Mouse (Mus musculus) intestine, postnatal 0 days (tissue): Measurements from ENCODE around the gene Sox2. TPM values are rescaled to one million over a fixed set of nuclear protein-coding genes. Genes with fewer than 3 reads are reported as not detected.

Experiments
- ATAC-seq: fragments of 200-750 bp; cut with Nextera tagmentation; 2 replicates; pipeline ENCODE4 v1.8.0; 2017; ENCODE audit warnings: mild to moderate bottlenecking, moderate TSS enrichment, moderate library complexity
- H3K27ac ChIP-seq: fragments of 300-500 bp; sonication (generic); 2 replicates; pipeline ENCODE4 v1.5.1; 2014; ENCODE audit warnings: mild to moderate bottlenecking, low read depth, low read length, moderate library complexity
- H3K27me3 ChIP-seq: fragments of 300-500 bp; sonication (generic); replicated peaks from 2 replicates; pipeline ENCODE4 v1.6.1; 2014; ENCODE audit warnings: low read length, mixed read lengths; ENCODE audit not compliant: control insufficient read depth, insufficient read depth
- H3K36me3 ChIP-seq: fragments of 300-500 bp; sonication (generic); 2 replicates; pipeline ENCODE4 v1.6.1; 2014; ENCODE audit warnings: mild to moderate bottlenecking, moderate library complexity; ENCODE audit not compliant: control insufficient read depth, insufficient read depth
- H3K4me1 ChIP-seq: fragments of 300-500 bp; sonication (generic); replicated peaks from 2 replicates; pipeline ENCODE4 v1.6.1; 2014; ENCODE audit warnings: antibody characterized with exemption, low read length, mixed read lengths; ENCODE audit not compliant: control insufficient read depth, insufficient read depth
- H3K4me2 ChIP-seq: fragments of 300-500 bp; sonication (generic); replicated peaks from 2 replicates; pipeline ENCODE4 v1.6.1; 2014; ENCODE audit warnings: low read depth, mild to moderate bottlenecking, moderate library complexity
- H3K4me3 ChIP-seq: fragments of 300-500 bp; sonication (generic); 2 replicates; pipeline ENCODE4 v1.5.1; 2014; ENCODE audit warnings: low read depth, low read length
- H3K9ac ChIP-seq: fragments of 300-500 bp; sonication (generic); 2 replicates; pipeline ENCODE4 v1.6.1; 2014; ENCODE audit warnings: mild to moderate bottlenecking, low read depth, low read length
- H3K9me3 ChIP-seq: fragments of 300-500 bp; sonication (generic); 2 replicates; pipeline ENCODE4 v1.6.1; 2016; ENCODE audit warnings: mixed run types; ENCODE audit not compliant: control insufficient read depth
- CTCF ChIP-seq: sonication (generic); IDR thresholded peaks from 2 replicates; pipeline ENCODE4 v1.5.1; 2016; ENCODE audit warnings: low read depth, mild to moderate bottlenecking, control low read depth, antibody characterized with exemption, moderate library complexity
- WGBS: fragments of 180-500 bp; shearing (Covaris S2); extraction: QIAGEN DNeasy Blood & Tissue Kit; methylation state at CpG from one replicate; pipeline ENCODE4 v1.1.7; 2014; 5-methylcytosine and 5-hydroxymethylcytosine counted together
- polyA plus RNA-seq: library from polyadenylated mRNA; unstranded; fragments of >200 nt; fragmentation: Nextera tagmentation; extraction: Ambion mirVana; gene quantifications from 2 replicates; pipeline ENCODE4 v1.2.1, GENCODE M21; 2015

Gene Sox2
- polyA plus RNA-seq, 1 experiment from 2014 or later = 0.25 TPM

DNA sequence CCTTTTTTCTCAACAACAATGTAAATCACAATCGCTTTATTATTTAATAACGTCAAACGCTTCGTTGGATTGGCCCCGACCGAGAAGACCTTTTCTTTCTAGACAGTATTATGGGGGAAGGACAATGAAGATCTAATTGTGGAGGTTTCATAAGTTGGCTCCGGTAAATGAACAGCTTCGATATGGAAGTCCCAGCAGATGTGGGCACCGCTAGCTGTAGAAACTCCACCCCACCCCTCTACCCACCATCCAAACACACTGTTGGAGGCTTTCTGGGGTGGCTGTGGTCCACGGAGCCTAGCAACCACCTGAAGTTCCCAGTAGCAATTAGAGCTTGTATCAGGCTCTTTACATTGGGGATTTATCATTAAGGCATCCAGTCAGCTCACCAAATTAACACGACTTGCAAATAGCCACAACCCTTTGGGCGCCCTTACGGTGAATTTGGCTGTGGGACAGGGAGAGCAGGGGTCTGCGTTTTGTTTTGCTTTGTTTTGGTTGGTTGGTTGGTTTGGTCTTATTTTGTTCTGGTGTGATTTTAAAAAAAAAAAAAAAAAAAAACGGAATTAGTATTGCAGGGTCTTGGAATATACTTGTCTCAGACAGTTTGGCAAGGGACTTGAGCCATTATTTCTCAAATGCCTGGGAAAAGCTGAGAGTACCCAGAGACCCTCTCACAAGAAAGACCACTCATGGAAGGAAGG lies 12.0 kb downstream of the Sox2 start:
- WGBS = 8% methylated on average over 15 of the region's 15 CpGs
- TF ChIP-seq CTCF = no peak
- H3K27me3 ChIP-seq = peaks cover 98% of the 10 kb centered on the region
- no peaks in the 10 kb centered on the region for H3K36me3 ChIP-seq
- no peak overlapping the region for H3K4me2 ChIP-seq
- no peak overlapping the region for H3K4me3 ChIP-seq
- H3K27ac ChIP-seq = no peak overlapping the region
- H3K9me3 ChIP-seq = no peaks in the 10 kb centered on the region
- no peak for ATAC-seq
- no peak overlapping the region for H3K9ac ChIP-seq
- H3K4me1 ChIP-seq = peaks cover 6% of the 10 kb centered on the region

DNA sequence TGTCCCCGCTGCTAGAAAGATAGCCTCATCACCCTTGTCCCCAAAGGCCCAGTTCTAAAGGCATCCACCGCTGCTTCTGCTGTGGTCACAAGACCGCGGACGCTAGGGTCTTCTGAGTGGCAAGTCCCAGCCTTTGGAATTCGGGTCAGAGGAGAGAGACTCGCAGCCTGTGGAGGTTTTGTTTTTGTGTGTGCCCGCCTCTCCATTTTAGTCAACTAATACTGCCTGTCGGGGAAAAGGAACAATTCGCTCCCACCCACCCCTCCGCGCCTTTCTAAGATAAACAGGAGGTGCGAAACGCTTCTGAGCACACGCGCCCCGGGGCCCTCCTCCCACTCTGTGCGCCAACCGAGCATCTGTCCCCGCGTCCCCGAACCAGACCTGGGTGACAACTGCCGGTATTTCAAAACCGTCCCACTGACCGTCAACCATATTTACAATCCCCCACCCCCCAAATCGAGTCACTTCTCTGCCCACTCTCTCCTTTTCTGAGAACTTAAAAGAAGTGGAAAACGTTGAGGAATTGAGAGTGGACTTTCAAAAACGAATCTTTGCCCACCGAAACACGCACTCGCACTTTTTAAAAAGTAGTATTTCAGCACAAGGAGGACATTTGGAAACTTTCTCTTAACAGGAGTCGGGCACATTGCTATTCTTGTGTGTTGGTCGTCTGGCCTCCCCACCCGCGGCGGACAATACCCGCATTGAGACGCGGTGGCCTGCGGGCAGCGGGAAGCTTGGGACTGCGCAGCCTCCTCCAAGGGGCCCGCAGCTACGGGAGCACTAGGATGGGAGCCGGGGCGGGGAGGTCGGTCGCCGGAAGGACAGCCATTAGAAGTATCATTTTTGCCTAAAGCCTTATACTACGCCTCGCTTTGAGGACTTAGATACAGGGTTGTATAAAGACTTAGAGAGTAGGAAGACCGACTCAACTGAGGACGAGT lies 12.8 kb downstream of the Sox2 start:
- H3K27me3 ChIP-seq = peaks cover 97% of the 10 kb centered on the region
- no peak overlapping the region for H3K27ac ChIP-seq
- WGBS = under 1% methylated on average over 53 of the region's 53 CpGs

DNA sequence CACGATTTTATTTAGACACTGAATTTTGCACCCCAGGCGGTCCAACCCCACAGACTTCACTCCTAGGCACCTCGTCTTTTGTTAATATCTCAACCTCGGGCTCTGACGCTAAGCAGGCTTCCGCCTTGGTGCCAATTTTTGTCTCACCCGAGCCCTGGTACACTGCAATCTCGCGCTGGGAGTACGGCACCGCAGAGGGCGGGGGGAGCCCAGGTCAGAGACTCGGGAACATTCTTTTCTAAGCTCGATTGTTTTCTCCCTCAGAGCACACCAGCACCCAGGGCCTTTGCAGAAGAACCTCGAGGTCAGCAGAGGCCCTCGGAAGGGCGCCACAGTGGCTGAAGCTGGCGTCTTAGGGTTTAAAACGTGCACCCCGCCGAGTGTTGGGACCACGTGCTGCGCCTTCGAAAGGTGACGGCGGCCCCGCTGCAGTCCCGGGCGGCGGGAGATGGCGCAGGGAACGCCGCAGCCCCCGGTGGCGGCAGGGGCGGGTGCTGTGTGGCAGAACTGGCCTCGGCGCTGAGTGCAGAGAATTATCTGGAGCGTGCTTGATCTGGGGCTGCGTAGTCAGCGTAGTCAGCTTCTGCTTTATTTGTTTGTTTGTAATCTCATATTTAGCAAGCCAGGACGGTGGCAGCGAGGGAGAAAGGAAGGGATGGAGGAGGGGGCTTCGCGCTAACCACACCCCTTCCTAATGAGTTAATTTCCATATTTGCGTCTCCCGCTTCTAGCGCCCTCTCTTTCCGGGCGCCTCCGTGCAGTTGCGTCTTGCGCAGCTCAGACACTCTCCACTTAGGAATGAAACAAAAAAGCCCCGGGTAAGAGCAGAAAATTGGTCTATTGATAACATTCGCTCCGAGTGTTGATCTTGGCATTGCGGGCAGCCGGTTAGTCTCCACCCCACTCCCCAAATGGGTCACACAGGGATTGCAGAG lies 13.8 kb downstream of the Sox2 start:
- Histone ChIP-seq H3K27me3 (peaks cover 97% of the 10 kb centered on the region), H3K9me3 (no peaks in the 10 kb centered on the region), H3K4me2 (peak overlapping the region; percentile 64), H3K4me3 (peak overlapping the region; percentile 38), H3K9ac (no peak overlapping the region), H3K27ac (no peak overlapping the region), H3K36me3 (no peaks in the 10 kb centered on the region), H3K4me1 (peaks cover 6% of the 10 kb centered on the region)
- TF ChIP-seq CTCF = no peak
- 2% methylated on average over 58 of the region's 58 CpGs for WGBS
- no peak for ATAC-seq

More for the DNA sequence above, 12.8 kb downstream of the Sox2 start:
- Histone ChIP-seq H3K4me2 (peak overlapping the region; percentile 64), H3K9ac (no peak overlapping the region), H3K36me3 (no peaks in the 10 kb centered on the region), H3K4me1 (peaks cover 6% of the 10 kb centered on the region), H3K9me3 (no peaks in the 10 kb centered on the region), H3K4me3 (peak overlapping the region; percentile 38)
- ATAC-seq = no peak
- TF ChIP-seq CTCF = no peak

DNA sequence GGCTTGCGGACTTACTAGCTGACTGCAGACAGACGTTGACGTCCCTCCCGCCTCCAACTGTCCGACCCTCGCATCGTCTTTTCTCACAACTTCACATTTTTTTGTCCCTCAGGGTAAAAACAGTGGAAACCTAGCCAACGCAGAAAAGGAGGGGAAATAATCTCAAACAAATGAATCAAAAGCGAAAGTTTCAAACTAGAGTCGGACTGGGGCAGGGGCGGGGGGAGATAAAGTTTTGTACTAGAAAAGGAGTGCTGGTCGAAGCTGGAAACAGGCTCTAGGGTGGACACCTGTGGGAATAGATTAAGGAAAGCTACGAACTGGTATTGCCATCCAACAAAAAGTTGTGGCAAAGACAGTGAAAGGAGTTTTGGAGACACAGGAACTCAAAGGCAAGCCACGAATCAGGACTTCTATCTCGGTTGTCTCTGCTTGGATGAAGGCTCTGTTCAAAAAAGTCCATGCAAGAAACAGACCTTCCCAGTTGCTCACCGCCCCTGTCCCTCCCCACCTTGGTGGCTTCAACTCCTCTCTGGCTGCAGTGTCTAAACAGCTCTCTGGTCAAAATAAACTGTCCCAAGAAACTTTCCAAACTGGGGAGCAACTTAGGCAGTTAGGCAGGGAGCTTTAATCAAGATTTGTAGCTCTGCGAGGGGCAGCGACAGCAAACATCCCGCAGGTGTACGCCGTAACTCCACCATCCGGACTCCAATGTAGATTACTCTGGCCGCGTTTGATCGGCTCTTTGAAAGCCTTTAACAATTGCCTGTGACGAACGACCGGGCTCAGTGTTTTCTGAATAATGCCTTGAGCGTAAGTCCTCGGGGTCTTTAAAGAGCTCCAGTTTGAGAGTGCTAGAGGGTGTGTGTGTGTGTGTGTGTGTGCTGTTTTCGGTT lies 14.7 kb downstream of the Sox2 start:
- Histone ChIP-seq H3K27ac (no peak overlapping the region), H3K27me3 (peaks cover 97% of the 10 kb centered on the region), H3K9ac (no peak overlapping the region), H3K36me3 (no peaks in the 10 kb centered on the region), H3K9me3 (no peaks in the 10 kb centered on the region), H3K4me1 (peaks cover 6% of the 10 kb centered on the region), H3K4me3 (peak overlapping the region; percentile 38), H3K4me2 (peak overlapping the region; percentile 64)
- no peak for ATAC-seq
- TF ChIP-seq CTCF = no peak
- WGBS = 1% methylated on average over 31 of the region's 31 CpGs
